Mouse (Mus musculus): ENCODE measurements around the gene Anapc10. TPM values are rescaled to one million over a fixed set of nuclear protein-coding genes. Genes with fewer than 3 reads are reported as not detected.

Gene Anapc10
- polyA plus RNA-seq, 1 experiment from 2014 or later, result 38.4 TPM

Other genes with a start within 250 kb of the Anapc10 start
- 15.8 and 19.8 TPM in 2 replicates for gene Otud4, start 72.2 kb upstream of the Anapc10 start, polyA plus RNA-seq (2016; fragmentation: Nextera tagmentation; extraction: Ambion mirVana)
- gene Abce1, start 80 bp upstream of the Anapc10 start, polyA plus RNA-seq (2016; fragmentation: Nextera tagmentation; extraction: Ambion mirVana), result 112 and 123 TPM in 2 replicates

All from limb, embryonic 12.5 days (tissue).